Mouse (Mus musculus) stomach, postnatal 0 days (tissue): ENCODE data around the gene Cadm4. TPM values are rescaled to one million over a fixed set of nuclear protein-coding genes. Genes with fewer than 3 reads are reported as not detected.
A peak's percentile ranks its signal among the peaks of the same experiment; 100 is the strongest.

Experiments used
- ATAC-seq: fragments of 200-750 bp; cut with Nextera tagmentation; 2 replicates; pipeline ENCODE4 v1.8.0; 2017; ENCODE audit not compliant: low FRiP score, low TSS enrichment
- DNase-seq: peaks from one replicate; pipeline ENCODE4 v3.0.0-alpha.2; 2016; ENCODE audit warnings: low spot score
- H3K27ac ChIP-seq: fragments of 300-500 bp; sonication (generic); replicated peaks from 2 replicates; pipeline ENCODE4 v1.5.1; 2014; ENCODE audit warnings: mild to moderate bottlenecking, control low read depth
- H3K27me3 ChIP-seq: fragments of 300-500 bp; sonication (generic); 2 replicates; pipeline ENCODE4 v1.6.1; 2014; ENCODE audit warnings: low read length; ENCODE audit not compliant: control insufficient read depth, insufficient read depth
- H3K36me3 ChIP-seq: fragments of 300-500 bp; sonication (generic); 2 replicates; pipeline ENCODE4 v1.6.1; 2014; ENCODE audit warnings: low read length, mixed read lengths; ENCODE audit not compliant: control insufficient read depth, insufficient read depth
- H3K4me1 ChIP-seq: fragments of 300-500 bp; sonication (generic); replicated peaks from 2 replicates; pipeline ENCODE4 v1.6.1; 2014; ENCODE audit warnings: antibody characterized with exemption; ENCODE audit not compliant: control insufficient read depth, insufficient read depth
- H3K4me2 ChIP-seq: fragments of 300-500 bp; sonication (generic); replicated peaks from 2 replicates; pipeline ENCODE4 v1.6.1; 2014; ENCODE audit warnings: low read depth, mild to moderate bottlenecking, control low read depth, moderate library complexity
- H3K4me3 ChIP-seq: fragments of 300-500 bp; sonication (generic); 2 replicates; pipeline ENCODE4 v1.5.1; 2014; ENCODE audit warnings: low read depth, low read length, control low read depth
- H3K9ac ChIP-seq: fragments of 300-500 bp; sonication (generic); 2 replicates; pipeline ENCODE4 v1.6.1; 2014; ENCODE audit warnings: mild to moderate bottlenecking, low read length, control low read depth, mixed read lengths
- H3K9me3 ChIP-seq: fragments of 300-500 bp; sonication (generic); 2 replicates; pipeline ENCODE4 v1.6.1; 2016; ENCODE audit warnings: low read length; ENCODE audit not compliant: control insufficient read depth
- CTCF ChIP-seq: IDR thresholded peaks from 2 replicates; pipeline ENCODE4 v1.5.1; 2016; ENCODE audit warnings: antibody characterized with exemption, low read depth, mild to moderate bottlenecking, moderate library complexity
- EP300 ChIP-seq: optimal IDR thresholded peaks from 2 replicates; pipeline ENCODE3; 2016; ENCODE audit warnings: antibody characterized with exemption
- WGBS: fragments of 180-500 bp; shearing (Covaris S2); extraction: QIAGEN DNeasy Blood & Tissue Kit; methylation state at CpG from one replicate; pipeline ENCODE4 v1.1.7; 2014; 5-methylcytosine and 5-hydroxymethylcytosine counted together
- polyA plus RNA-seq: library from polyadenylated mRNA; unstranded; fragments of >200 nt; fragmentation: Nextera tagmentation; extraction: Ambion mirVana; gene quantifications from 2 replicates; pipeline ENCODE4 v1.2.1, GENCODE M21; 2015

Cadm4 gene
- polyA plus RNA-seq, 1 experiment from 2014 or later, result 3.4 TPM

DNA sequence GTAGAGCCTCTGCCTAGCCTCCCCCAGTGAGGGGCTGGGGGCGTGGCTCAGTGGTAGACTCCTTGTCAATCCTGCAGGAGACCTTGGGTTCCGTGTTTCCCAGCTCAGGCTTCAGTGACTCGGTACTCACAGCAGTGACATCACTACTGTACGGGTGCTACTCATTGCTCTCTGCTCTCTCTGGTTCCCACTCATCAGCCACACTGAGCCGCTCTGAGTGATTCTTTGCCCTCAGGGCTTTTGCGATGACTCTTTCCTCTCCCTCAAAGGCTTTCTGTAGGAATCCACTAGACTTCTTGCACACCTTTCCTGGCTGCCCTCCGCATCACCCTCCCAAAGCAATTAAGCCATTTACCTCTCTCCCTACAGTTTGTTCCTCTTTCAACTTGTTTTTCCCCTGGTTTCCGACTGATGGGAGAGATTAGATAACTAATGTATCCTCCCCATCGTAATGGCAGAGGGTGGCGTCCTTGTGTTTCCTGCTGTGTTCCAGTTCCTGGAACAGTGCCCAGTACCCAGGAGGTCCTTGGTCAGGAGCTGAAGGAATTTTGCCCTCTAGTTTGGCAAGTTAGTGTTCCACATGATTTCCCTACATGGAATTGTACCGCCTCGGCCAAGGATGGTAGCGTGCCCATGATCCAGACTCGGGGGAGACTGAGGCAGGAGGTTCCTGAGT lies 20.3 kb upstream of the Cadm4 start:
- H3K9ac ChIP-seq, result no peak overlapping the region
- H3K4me2 ChIP-seq, result no peak overlapping the region; the same call in 1 of the 2 replicates
- peaks cover 2% of the 10 kb centered on the region; the same call in 1 of the 2 replicates for H3K4me1 ChIP-seq
- ATAC-seq (peak; percentile 27; the same call in 1 of the 2 replicates), DNase-seq (peak; percentile 54)
- no peak overlapping the region for H3K4me3 ChIP-seq
- peak overlapping the region; percentile 56 for H3K27ac ChIP-seq
- TF ChIP-seq CTCF (no peak), EP300 (no peak)
- H3K36me3 ChIP-seq, result no peaks in the 10 kb centered on the region
- no peaks in the 10 kb centered on the region for H3K27me3 ChIP-seq
- no peaks in the 10 kb centered on the region for H3K9me3 ChIP-seq
- WGBS, result 37% methylated on average over 14 of the region's 14 CpGs

DNA sequence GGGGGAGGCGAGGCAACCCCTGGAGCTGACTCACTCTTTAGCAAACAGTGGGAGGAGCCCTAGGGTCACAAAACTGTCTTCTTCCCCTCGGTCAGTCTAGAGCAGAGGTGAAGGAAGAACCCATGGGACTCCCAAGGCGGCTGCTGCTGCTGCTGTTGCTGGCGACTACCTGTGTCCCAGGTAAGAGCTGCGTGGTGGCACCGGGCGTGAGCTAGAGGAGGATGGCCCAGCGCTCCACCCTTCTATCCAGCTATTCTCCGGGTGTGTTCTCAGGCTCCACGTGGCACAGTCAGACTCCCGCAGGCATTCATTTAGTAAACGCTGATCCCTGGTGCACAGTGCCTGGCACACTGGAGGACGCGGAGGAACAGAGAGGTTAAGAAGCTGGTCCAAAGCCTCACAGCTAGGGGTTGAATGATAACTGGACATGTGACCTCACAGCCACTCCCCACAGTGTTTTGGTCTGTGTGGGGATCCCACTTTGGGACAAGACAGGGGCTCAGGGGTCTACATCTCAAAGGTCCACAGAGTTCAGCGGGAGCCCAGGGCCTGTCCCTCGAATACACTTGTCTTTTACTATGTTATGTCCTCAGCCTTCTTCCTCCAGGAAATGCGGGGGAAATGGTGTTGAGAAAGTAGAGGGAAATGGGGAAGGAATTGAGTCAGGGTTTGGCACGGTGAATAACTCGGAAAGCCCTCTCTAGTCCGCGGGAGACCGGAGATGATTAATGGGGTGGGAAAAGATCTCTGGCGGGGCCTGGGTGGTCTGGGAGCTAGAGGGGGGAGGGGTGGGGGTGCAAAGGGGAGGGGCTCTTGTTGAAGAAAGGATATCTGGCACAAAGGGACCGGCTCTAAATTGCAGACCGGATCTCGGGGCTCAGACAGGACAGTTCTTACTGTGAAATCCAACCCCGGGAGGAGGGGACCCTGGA lies 19.2 kb upstream of the Cadm4 start, which contains the start of gene Plaur:
Gene Plaur, plus strand, starts transcription at position 97 of the 932 bp plus-strand sequence.
- peak within 1 kb of the TSS; percentile 85 for H3K27ac ChIP-seq
- no peak for TF ChIP-seq EP300
- TF ChIP-seq CTCF, result 0 out of 2 replicates have a peak, but pooled peaks have one; percentile 0
- H3K27me3 ChIP-seq, result no peaks in the 10 kb centered on the region
- 2% methylated on average over 27 of the region's 27 CpGs for WGBS
- no peaks in the 10 kb centered on the region for H3K9me3 ChIP-seq
- no peaks in the 10 kb centered on the region for H3K36me3 ChIP-seq
- peak within 1 kb of the TSS; percentile 44 for H3K4me3 ChIP-seq
- peaks cover 2% of the 10 kb centered on the region; the same call in 1 of the 2 replicates for H3K4me1 ChIP-seq
- DNase-seq (peak; percentile 75), ATAC-seq (peak; percentile 57)
- H3K9ac ChIP-seq, result peak within 1 kb of the TSS; percentile 64
- peak within 1 kb of the TSS; percentile 72 for H3K4me2 ChIP-seq

DNA sequence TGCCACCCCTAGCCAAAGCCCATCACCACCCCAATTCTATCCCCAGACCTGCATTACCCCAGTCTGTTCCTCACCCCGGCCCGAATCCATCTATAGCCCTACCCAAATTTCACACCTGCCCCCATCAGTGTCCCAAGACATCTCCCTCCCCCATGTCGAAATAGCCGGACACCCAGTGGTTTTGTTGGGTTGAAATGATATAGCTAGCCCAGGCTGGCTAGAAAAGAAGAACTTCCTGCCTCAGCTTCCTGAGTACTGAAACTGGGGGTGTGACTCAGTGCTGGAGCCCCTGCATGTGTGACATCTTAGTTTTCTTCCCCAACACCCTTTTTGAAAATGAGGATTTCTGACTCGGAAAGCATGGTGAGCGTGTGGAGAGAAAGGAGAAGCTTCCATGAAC lies 15.0 kb upstream of the Cadm4 start:
- Histone ChIP-seq H3K27me3 (no peaks in the 10 kb centered on the region), H3K4me2 (no peak overlapping the region), H3K4me1 (peaks cover 2% of the 10 kb centered on the region; the same call in 1 of the 2 replicates), H3K4me3 (no peak overlapping the region), H3K9ac (no peak overlapping the region), H3K36me3 (no peaks in the 10 kb centered on the region; the same call in 1 of the 2 replicates), H3K9me3 (no peaks in the 10 kb centered on the region), H3K27ac (no peak overlapping the region)
- ATAC-seq, result no peak
- no peak for DNase-seq
- TF ChIP-seq CTCF (no peak), EP300 (no peak)
- WGBS, result 84% methylated on average over 6 of the region's 6 CpGs

DNA sequence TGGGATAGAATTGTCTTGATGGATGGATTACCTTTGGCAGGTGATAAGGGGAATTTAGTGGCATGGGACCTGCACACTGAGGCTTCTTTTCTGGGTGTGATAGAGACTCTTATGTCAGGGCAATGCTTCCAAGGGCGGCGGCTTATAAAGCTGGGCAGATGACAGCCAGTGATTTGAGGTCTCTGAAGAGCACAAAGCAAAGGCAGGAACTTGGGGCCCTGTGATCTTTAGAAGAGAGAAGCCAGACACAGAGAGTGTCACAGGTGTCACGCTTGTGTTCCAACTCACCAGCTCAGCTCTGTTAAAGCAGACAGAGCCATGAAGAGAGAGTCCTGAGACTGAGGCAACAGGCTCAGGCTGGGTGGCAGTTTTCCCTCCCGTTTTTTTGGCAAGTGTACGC lies 13.9 kb upstream of the Cadm4 start:
- DNase-seq (no peak), ATAC-seq (no peak)
- H3K27ac ChIP-seq, result no peak overlapping the region
- H3K4me3 ChIP-seq, result no peak overlapping the region
- WGBS, result 85% methylated on average over 5 of the region's 5 CpGs
- H3K4me2 ChIP-seq, result no peak overlapping the region
- no peaks in the 10 kb centered on the region for H3K9me3 ChIP-seq
- H3K27me3 ChIP-seq, result no peaks in the 10 kb centered on the region
- no peak overlapping the region for H3K9ac ChIP-seq
- no peaks in the 10 kb centered on the region; the same call in 1 of the 2 replicates for H3K36me3 ChIP-seq
- TF ChIP-seq CTCF, result no peak
- TF ChIP-seq EP300, result no peak
- H3K4me1 ChIP-seq, result no peaks in the 10 kb centered on the region; the same call in 1 of the 2 replicates

DNA sequence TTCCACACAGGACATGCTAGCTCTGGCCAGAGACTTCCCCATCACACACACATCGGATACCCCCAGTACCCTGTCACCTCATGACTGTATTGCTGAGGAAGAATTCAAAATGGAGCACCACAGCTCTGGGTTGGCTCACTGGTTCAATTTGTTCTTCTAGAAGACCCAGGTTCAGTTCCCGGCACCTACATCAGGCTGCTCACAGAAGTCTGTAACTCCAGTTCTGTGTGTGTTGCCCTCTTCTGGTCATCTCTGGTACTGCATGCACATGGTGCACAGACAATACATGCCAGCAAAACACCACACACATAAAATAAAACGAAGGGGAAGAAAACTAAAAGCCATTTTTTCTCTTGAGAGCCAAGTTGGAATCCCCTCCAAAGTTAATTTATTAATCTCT lies 12.7 kb upstream of the Cadm4 start:
- DNase-seq, result no peak
- TF ChIP-seq EP300, result no peak
- TF ChIP-seq CTCF, result peak; percentile 68
- WGBS, result 84% methylated on average over 3 of the region's 3 CpGs

More for the DNA sequence above, 12.7 kb upstream of the Cadm4 start:
- H3K27me3 ChIP-seq, result no peaks in the 10 kb centered on the region
- no peaks in the 10 kb centered on the region for H3K9me3 ChIP-seq
- no peak overlapping the region for H3K9ac ChIP-seq
- ATAC-seq, result no peak
- H3K27ac ChIP-seq, result no peak overlapping the region
- no peaks in the 10 kb centered on the region for H3K4me1 ChIP-seq
- no peak overlapping the region for H3K4me3 ChIP-seq
- no peak overlapping the region for H3K4me2 ChIP-seq
- no peaks in the 10 kb centered on the region; the same call in none of the 2 replicates for H3K36me3 ChIP-seq
